Mouse (Mus musculus): ENCODE results near the gene Lemd1. TPM values are rescaled to one million over a fixed set of nuclear protein-coding genes. Genes with fewer than 3 reads are reported as not detected.
A peak's percentile ranks its signal among the peaks of the same experiment; 100 is the strongest.

Lemd1 gene
- polyA plus RNA-seq, 2 experiments, result not detected

- ATAC-seq (ENCODE audit: insufficient read depth) (no peak), DNase-seq (ENCODE audit: low read depth in 3 of 3, low spot score in 3 of 3) (no peak)
- 4% methylated on average over 20 of the region's 20 CpGs for WGBS (ENCODE audit: insufficient replicate concordance)
- no peak overlapping the region for H3K27ac ChIP-seq
- TF ChIP-seq CTCF (IDR thresholded peaks at IDR 0.05; ENCODE audit: low read depth) (peak; percentile 78), EP300 (IDR thresholded peaks at IDR 0.05; ENCODE audit: low read depth) (no peak)
- no peak overlapping the region for H3K9ac ChIP-seq (replicated peaks)
- peak overlapping the region; percentile 30 for H3K4me2 ChIP-seq (ENCODE audit: low read depth)
- H3K4me3 ChIP-seq (ENCODE audit: insufficient read depth in 1 of 2, low read depth in 2 of 2, low read length in 2 of 2), result peak overlapping the region in 1 of 2 experiments; percentile 28; a peak in 2 of 4 replicates
- no peaks in the 10 kb centered on the region for H3K36me3 ChIP-seq (replicated peaks; ENCODE audit: control insufficient read depth, insufficient read depth, low read depth)
- no peaks in the 10 kb centered on the region for H3K9me3 ChIP-seq (ENCODE audit: control insufficient read depth, low read length)
- no peaks in the 10 kb centered on the region; a peak in 1 of 4 replicates for H3K4me1 ChIP-seq (replicated peaks; ENCODE audit: control insufficient read depth in 2 of 2, insufficient read depth in 2 of 2, low read length in 1 of 2)
- H3K27me3 ChIP-seq (ENCODE audit: control insufficient read depth, insufficient read depth, low read length), result peaks cover 6% of the 10 kb centered on the region
Measured at GRCm38 (mm10) chr1:132212218-132212617, 21.0 kb downstream of the Lemd1 start.

GRCm38 (mm10) chr1:132213076-132213475 lies 21.8 kb downstream of the Lemd1 start:
- no peak overlapping the region for H3K4me3 ChIP-seq (ENCODE audit: insufficient read depth in 1 of 2, low read depth in 2 of 2, low read length in 2 of 2)
- H3K9ac ChIP-seq (replicated peaks), result no peak overlapping the region
- no peak for TF ChIP-seq CTCF (IDR thresholded peaks at IDR 0.05; ENCODE audit: low read depth)
- no peak for TF ChIP-seq EP300 (IDR thresholded peaks at IDR 0.05; ENCODE audit: low read depth)
- no peak overlapping the region for H3K4me2 ChIP-seq (ENCODE audit: low read depth)
- H3K27me3 ChIP-seq (ENCODE audit: control insufficient read depth, insufficient read depth, low read length), result peaks cover 6% of the 10 kb centered on the region
- DNase-seq (ENCODE audit: low read depth in 3 of 3, low spot score in 3 of 3) (no peak), ATAC-seq (ENCODE audit: insufficient read depth) (no peak)
- no peaks in the 10 kb centered on the region for H3K9me3 ChIP-seq (ENCODE audit: control insufficient read depth, low read length)
- no peak overlapping the region for H3K27ac ChIP-seq
- no peaks in the 10 kb centered on the region for H3K36me3 ChIP-seq (replicated peaks; ENCODE audit: control insufficient read depth, insufficient read depth, low read depth)
- 35% methylated on average over 6 of the region's 6 CpGs for WGBS (ENCODE audit: insufficient replicate concordance)
- no peaks in the 10 kb centered on the region; a peak in 1 of 4 replicates for H3K4me1 ChIP-seq (replicated peaks; ENCODE audit: control insufficient read depth in 2 of 2, insufficient read depth in 2 of 2, low read length in 1 of 2)

DNA sequence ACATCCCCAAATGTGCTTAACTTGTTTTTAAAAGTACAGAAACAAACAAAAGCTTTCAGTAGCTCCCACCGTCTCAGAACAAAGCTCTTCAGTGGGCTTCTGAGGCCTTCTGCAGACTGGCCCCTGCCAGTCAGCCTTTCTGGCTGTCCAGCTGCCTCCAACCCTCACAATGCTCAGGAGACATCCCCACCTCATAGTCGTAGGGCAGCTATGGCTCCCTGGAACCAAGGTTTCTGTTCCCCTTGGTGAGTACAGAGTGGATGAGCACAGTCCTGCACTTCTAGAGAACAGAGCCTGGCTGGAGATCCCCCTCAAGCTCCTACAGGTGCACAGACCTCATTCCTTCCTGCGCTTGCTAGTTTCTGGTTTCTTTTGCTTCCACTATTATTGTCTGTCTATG lies 25.0 kb downstream of the Lemd1 start:
- Histone ChIP-seq H3K4me1 (replicated peaks; ENCODE audit: control insufficient read depth in 2 of 2, insufficient read depth in 2 of 2, low read length in 1 of 2) (no peaks in the 10 kb centered on the region; a peak in 1 of 4 replicates), H3K27me3 (ENCODE audit: control insufficient read depth, insufficient read depth, low read length) (peaks cover 6% of the 10 kb centered on the region), H3K4me3 (ENCODE audit: insufficient read depth in 1 of 2, low read depth in 2 of 2, low read length in 2 of 2) (no peak overlapping the region), H3K4me2 (ENCODE audit: low read depth) (no peak overlapping the region), H3K27ac (no peak overlapping the region), H3K9ac (replicated peaks) (no peak overlapping the region), H3K9me3 (ENCODE audit: control insufficient read depth, low read length) (no peaks in the 10 kb centered on the region), H3K36me3 (replicated peaks; ENCODE audit: control insufficient read depth, insufficient read depth, low read depth) (no peaks in the 10 kb centered on the region)
- ATAC-seq (ENCODE audit: insufficient read depth) (no peak), DNase-seq (ENCODE audit: low read depth in 3 of 3, low spot score in 3 of 3) (no peak)
- TF ChIP-seq CTCF (IDR thresholded peaks at IDR 0.05; ENCODE audit: low read depth), result no peak
- no peak for TF ChIP-seq EP300 (IDR thresholded peaks at IDR 0.05; ENCODE audit: low read depth)
- WGBS (ENCODE audit: insufficient replicate concordance), result 39% methylated on average over 3 of the region's 3 CpGs

DNA sequence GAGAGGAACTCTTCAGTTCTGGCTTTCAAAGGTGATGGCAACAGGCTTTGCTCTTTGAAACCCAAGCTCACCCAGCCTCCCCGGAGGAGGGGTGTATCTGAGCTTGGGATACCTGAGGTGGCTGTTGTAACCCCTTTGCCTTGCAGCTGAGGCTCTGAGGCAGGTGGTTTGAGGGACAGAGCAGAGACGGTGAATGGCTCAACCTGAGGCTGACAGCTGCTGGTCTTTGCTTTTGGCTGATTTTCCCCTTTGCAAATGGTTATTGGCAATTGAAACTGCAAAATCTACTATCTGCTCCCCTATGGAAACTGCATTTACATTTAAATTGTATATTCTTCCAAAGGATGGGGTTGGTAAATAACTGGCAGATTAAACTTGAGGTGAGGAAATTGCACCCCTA lies 30.4 kb downstream of the Lemd1 start:
- no peak overlapping the region for H3K9ac ChIP-seq (replicated peaks)
- H3K4me3 ChIP-seq (ENCODE audit: insufficient read depth in 1 of 2, low read depth in 2 of 2, low read length in 2 of 2), result no peak overlapping the region
- no peaks in the 10 kb centered on the region; the same call in 1 of the 2 replicates for H3K27me3 ChIP-seq (ENCODE audit: control insufficient read depth, insufficient read depth, low read length)
- DNase-seq (ENCODE audit: low read depth in 3 of 3, low spot score in 3 of 3) (no peak), ATAC-seq (ENCODE audit: insufficient read depth) (no peak)
- TF ChIP-seq EP300 (IDR thresholded peaks at IDR 0.05; ENCODE audit: low read depth), result no peak
- no peak for TF ChIP-seq CTCF (IDR thresholded peaks at IDR 0.05; ENCODE audit: low read depth)
- H3K4me2 ChIP-seq (ENCODE audit: low read depth), result no peak overlapping the region
- no peaks in the 10 kb centered on the region for H3K9me3 ChIP-seq (ENCODE audit: control insufficient read depth, low read length)
- H3K4me1 ChIP-seq (replicated peaks; ENCODE audit: control insufficient read depth in 2 of 2, insufficient read depth in 2 of 2, low read length in 1 of 2), result no peaks in the 10 kb centered on the region
- no peak overlapping the region for H3K27ac ChIP-seq
- WGBS (ENCODE audit: insufficient replicate concordance), result 24% methylated on average over 2 of the region's 2 CpGs
- H3K36me3 ChIP-seq (replicated peaks; ENCODE audit: control insufficient read depth, insufficient read depth, low read depth), result no peaks in the 10 kb centered on the region

DNA sequence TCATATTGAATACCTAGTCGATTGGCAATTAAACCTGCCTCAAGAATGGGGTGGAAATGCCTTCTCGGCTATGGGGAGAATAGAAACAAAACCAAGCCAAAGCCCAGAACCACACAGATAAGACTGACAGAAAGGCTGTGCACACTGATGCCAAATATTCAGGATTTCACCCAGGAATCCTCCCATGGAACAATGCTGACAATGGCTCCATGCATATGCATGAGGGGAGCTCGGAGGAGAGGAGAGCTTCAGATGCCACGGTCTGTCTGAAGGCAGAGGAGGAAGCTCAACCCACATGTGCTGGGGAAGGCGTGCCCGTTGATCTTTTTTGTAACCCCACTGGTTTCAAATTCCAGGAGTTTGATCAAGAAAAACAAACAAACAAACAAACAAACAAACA lies 30.9 kb downstream of the Lemd1 start:
- Histone ChIP-seq H3K4me1 (replicated peaks; ENCODE audit: control insufficient read depth in 2 of 2, insufficient read depth in 2 of 2, low read length in 1 of 2) (no peaks in the 10 kb centered on the region), H3K4me3 (ENCODE audit: insufficient read depth in 1 of 2, low read depth in 2 of 2, low read length in 2 of 2) (no peak overlapping the region), H3K9me3 (ENCODE audit: control insufficient read depth, low read length) (no peaks in the 10 kb centered on the region), H3K27me3 (ENCODE audit: control insufficient read depth, insufficient read depth, low read length) (no peaks in the 10 kb centered on the region; the same call in 1 of the 2 replicates), H3K4me2 (ENCODE audit: low read depth) (no peak overlapping the region), H3K27ac (no peak overlapping the region), H3K9ac (replicated peaks) (no peak overlapping the region), H3K36me3 (replicated peaks; ENCODE audit: control insufficient read depth, insufficient read depth, low read depth) (no peaks in the 10 kb centered on the region)
- DNase-seq (ENCODE audit: low read depth in 3 of 3, low spot score in 3 of 3) (no peak), ATAC-seq (ENCODE audit: insufficient read depth) (no peak)
- 26% methylated on average over 6 of the region's 6 CpGs for WGBS (ENCODE audit: insufficient replicate concordance)
- TF ChIP-seq CTCF (IDR thresholded peaks at IDR 0.05; ENCODE audit: low read depth), result no peak
- no peak for TF ChIP-seq EP300 (IDR thresholded peaks at IDR 0.05; ENCODE audit: low read depth)

All from liver, embryonic 14.5 days (tissue).